Mouse (Mus musculus) thymus, postnatal 0 days (tissue): ENCODE results near the gene Sf3b1. TPM values are rescaled to one million over a fixed set of nuclear protein-coding genes. Genes with fewer than 3 reads are reported as not detected.
"Not testable (repeated sequence)": the region's sequence is repeated elsewhere in the genome, so short reads cannot be mapped to it uniquely, and the experiment has no call there.

Experiments
- DNase-seq: peaks from one replicate; pipeline ENCODE4 v3.0.0-alpha.2; 2015; ENCODE audit warnings: low spot score
- polyA plus RNA-seq: library from polyadenylated mRNA; unstranded; fragments of >200 nt; fragmentation: Nextera tagmentation; extraction: Ambion mirVana; gene quantifications from 2 replicates; pipeline ENCODE4 v1.2.1, GENCODE M21; 2015

The Sf3b1 gene
- polyA plus RNA-seq, result 390 and 430 TPM in 2 replicates

DNA sequence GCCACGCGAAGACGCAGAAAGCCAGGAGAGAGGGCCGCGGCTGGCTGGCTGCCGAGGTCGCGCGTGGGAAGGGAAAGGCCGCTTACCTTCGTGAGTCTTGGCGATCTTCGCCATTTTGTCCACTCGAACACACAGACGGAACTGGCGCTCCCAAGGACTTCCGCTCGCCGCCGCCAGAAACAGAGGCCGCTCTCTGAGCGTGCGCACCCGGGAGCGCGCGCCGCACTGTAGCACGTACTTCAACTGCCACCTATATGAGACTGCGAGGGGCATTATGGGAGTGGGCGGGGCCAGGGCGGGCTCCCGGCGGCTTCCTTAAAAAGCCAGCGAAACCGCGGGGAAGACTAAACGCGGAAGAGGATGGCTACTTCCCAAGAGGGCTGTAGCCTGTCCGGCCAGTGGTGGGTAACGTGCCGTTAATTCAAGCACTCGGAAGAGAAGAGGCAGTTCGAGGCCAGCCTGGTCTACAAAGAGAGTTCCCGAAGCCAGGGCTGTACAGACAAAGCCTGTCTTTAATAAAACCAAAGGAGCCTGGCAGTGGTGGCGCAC lies at the start of gene Sf3b1:
TSS of gene Sf3b1 (minus strand) at position 229 of the 549 bp plus-strand sequence.
- DNase-seq, result peak; percentile 98

- DNase-seq, result no peak
Measured at GRCm38 (mm10) chr1:55076395-55076743, 49.1 kb upstream of the Sf3b1 start.

- no peak for DNase-seq
Measured at GRCm38 (mm10) chr1:55075652-55076394, 48.5 kb upstream of the Sf3b1 start.

DNA sequence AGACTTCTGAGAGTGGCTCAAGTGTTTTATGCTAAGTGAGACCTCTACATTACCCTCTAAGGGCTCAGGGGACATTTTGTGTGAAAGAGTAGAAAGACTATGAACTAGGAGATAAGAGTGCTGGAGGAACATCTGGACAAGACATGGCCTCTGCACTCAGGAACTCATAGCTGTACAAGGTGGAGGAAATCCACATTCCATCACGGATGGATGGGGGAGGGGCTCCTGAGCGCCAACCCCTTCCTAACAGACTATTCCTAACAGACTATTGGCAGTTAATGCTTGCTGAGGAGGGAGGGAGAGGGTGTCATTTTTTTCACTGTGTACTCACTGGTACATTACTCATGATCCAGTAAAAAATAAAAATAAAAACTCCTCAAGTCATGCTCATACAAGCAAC lies 47.5 kb upstream of the Sf3b1 start:
- DNase-seq, result no peak

- not testable (repeated sequence) for DNase-seq
Measured at GRCm38 (mm10) chr1:55072328-55072727, 45.0 kb upstream of the Sf3b1 start.

DNA sequence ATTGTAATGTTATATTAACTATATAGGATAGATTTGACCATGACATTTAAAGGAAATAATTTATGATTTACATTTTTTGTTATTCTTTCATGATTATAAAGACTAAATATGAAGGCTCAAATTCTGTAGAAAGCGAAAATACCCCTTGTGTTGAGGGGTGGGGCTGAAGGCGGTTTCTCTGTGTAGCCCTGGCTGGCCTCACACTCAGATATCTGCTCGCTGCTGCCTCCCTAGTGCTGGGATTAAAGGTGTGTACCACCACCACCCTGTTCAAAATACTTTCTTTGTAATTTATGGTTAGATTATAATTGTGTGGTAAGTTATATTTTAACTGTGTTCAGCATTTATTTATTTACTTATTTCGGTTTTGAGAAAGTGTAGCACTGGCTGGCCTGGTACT lies 34.5 kb upstream of the Sf3b1 start:
- DNase-seq, result no peak

- no peak for DNase-seq
Measured at GRCm38 (mm10) chr1:55061099-55061498, 33.8 kb upstream of the Sf3b1 start.

GRCm38 (mm10) chr1:55058383-55058782 lies 31.1 kb upstream of the Sf3b1 start:
- DNase-seq, result not testable (repeated sequence)

- no peak for DNase-seq
Measured at GRCm38 (mm10) chr1:55055322-55056115, 28.2 kb upstream of the Sf3b1 start.

DNA sequence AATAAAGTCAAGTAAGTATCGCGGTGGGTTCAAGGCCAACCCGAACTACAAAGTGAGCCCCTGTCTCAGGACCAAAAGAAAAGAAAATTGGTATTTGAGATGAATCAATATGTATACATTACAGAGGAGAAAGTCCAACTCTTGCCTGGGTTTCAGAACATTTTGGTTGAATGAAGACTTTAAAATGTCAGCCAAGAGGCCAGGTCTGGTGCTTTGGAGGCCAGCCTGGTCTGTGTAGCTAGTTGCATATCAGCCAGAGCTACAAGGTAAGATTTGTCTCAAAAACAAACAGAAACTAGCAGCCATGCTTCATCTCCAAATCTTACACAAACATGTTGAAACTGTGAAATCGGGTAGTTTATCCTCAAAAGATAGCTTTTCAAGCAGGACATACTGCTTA lies 26.3 kb upstream of the Sf3b1 start:
- no peak for DNase-seq

GRCm38 (mm10) chr1:55053005-55053404 lies 25.7 kb upstream of the Sf3b1 start:
- no peak for DNase-seq

DNA sequence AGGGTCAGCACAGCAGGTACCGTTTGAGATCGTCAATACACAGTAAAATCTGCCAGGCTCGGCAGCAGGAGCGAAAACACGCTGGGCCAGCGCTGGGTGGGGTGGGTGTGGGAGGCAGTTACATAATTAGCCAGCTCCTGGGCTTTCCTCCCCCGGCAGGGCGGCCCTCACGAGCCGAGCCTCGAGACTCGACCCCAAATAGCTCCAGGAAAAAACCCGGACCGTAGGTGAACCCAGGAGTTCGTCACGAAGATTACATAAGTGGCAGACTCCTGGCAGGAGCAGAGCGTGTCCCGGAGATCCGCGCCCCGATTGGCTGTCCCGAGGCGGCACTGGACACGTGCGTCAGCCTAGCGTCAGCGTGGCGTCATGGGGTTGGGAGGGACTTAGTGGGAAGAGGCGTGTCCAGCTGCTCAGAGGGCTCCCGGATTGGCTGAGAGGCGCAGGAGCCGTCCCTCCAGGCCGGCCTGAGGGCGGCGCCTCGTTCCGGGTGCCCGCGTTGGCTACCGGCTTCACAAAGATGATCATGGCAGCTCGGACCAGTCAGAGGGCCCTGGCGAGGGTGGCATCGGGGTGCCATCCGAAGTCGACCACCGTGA lies 25.2 kb upstream of the Sf3b1 start, which contains the start of gene Coq10b:
TSS of gene Coq10b (plus strand) at position 416 of the 599 bp plus-strand sequence.
- peak; percentile 98 for DNase-seq

GRCm38 (mm10) chr1:55051671-55052070 lies 24.4 kb upstream of the Sf3b1 start:
- no peak for DNase-seq

GRCm38 (mm10) chr1:55048841-55049587 lies 21.7 kb upstream of the Sf3b1 start:
- DNase-seq, result no peak

DNA sequence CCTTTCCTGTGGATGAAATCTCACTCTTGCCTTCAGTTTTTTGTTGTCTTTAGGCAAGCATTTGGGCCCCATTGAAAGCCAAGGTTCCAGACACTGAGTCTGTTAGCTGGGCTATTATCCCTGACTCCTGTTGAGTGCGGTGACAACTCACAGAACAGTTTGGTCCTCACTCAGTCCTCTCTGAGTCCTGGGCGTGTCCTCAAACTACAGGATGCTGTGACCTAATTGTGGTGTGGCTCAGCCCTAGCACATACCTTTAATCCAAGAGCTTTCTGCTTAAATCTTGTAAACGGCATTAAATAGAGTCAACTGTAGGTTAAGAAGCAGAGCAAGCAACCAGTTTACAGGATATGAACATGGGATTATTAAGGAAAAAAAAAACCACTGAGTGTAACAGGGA lies 15.9 kb upstream of the Sf3b1 start:
- no peak for DNase-seq

- DNase-seq, result no peak
Measured at GRCm38 (mm10) chr1:55042246-55042645, 15.0 kb upstream of the Sf3b1 start.

DNA sequence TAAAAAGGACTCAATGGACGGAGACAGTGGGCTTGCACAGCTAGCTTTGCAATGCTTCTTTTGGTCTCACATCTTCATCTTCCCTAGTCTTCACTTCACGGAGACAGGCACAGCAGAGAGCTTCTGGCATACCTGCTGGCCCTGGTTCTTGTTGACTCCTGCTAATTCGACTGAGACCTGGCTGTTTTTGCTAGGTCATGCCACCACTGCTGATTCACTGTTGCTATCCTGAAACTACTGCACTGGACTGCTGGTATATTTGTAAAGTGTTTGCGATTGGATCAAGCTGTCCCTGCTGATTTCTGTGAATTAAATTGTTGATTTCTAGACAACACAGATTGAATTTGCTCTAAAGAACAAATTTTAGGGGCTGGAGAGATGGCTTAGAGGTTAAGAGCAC lies 14.4 kb upstream of the Sf3b1 start:
- no peak for DNase-seq

GRCm38 (mm10) chr1:55039944-55040343 lies 12.7 kb upstream of the Sf3b1 start:
- no peak for DNase-seq

DNA sequence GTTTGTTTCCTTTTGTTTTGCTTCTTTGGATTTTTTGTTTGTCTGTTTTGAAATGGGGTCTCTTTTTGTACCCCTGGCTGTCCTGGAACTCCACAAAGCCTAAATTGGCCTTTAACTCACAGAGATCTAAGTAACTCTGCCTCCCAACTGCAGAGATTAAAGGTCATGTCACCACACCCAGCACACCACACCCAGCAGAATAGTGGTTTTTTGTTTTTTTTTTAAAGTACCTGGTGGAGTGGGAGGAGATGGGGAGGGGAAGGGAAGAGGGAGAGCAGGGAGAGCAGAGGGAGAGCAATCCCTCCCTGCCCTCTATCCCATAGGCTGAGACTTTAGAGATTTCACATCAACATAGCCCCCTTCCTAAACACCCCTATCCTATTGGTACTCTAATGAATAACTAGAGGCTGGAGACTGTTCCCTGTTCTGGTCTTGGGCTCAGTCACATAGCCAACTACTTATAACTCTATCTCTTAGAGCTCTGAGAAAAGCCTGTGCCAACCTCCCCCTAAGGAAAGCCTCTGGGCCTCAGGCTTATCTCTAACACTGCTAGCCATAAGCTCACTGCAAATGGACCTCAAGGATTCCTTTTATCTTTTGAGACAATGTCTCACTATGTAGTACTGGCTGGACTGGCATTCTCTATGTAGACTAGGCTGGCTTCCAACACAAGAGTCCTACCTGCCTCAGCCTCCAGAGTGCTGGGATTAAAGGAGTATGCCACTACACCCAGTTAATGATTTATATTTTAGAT lies 3.9 kb upstream of the Sf3b1 start:
- DNase-seq, result no peak

GRCm38 (mm10) chr1:55029446-55029845 lies 2.2 kb upstream of the Sf3b1 start:
- peak; percentile 35 for DNase-seq
